Mouse (Mus musculus) large intestine, adult 2 months (tissue): ENCODE results near the gene Psmd13. TPM values are rescaled to one million over a fixed set of nuclear protein-coding genes. Genes with fewer than 3 reads are reported as not detected.

Experiments
- DNase-seq: peaks from one replicate; pipeline ENCODE4 v3.0.0-alpha.2; 2012; ENCODE audit warnings: low read depth, low spot score
- WGBS: fragments of 180-500 bp; shearing (Covaris S2); methylation state at CpG from one replicate; pipeline ENCODE4 v1.1.7; 2018; 5-methylcytosine and 5-hydroxymethylcytosine counted together
- polyA plus RNA-seq: library from polyadenylated mRNA; depleted of rRNA; stranded (reverse); fragments of >200 nt; gene quantifications from 2 replicates; pipeline ENCODE4 v1.2.3, GENCODE M21; 2012; rRNA removed

The Psmd13 gene
- polyA plus RNA-seq, 1 experiment, result 79.6 TPM

GRCm38 (mm10) chr7:140939669-140940171, 58.0 kb downstream of the Psmd13 start:
- DNase-seq, result no peak
- 25% methylated on average over 7 of the region's 8 CpGs for WGBS

- WGBS, result 1% methylated on average over 33 of the region's 33 CpGs
- no peak for DNase-seq
These were observed 59.7 kb downstream of the Psmd13 start, which contains the start of gene Pgghg for GRCm38 (mm10) chr7:140941222-140942051. Gene Pgghg (plus strand): TSS chr7:140941391.

GRCm38 (mm10) chr7:140942341-140942740, 60.6 kb downstream of the Psmd13 start:
- 19% methylated on average over 9 of the region's 9 CpGs for WGBS
- DNase-seq, result no peak

- DNase-seq, result no peak
- WGBS, result 87% methylated on average over 10 of the region's 10 CpGs
These were observed 61.0 kb downstream of the Psmd13 start for GRCm38 (mm10) chr7:140942811-140943210.

GRCm38 (mm10) chr7:140943356-140943755, 61.6 kb downstream of the Psmd13 start:
- DNase-seq, result no peak

GRCm38 (mm10) chr7:140944236-140944635, 62.5 kb downstream of the Psmd13 start:
- WGBS, result 87% methylated on average over 7 of the region's 7 CpGs
- DNase-seq, result no peak

More at GRCm38 (mm10) chr7:140943356-140943755, 61.6 kb downstream of the Psmd13 start:
- 48% methylated on average over 4 of the region's 4 CpGs for WGBS

GRCm38 (mm10) chr7:140945247-140945646, 63.5 kb downstream of the Psmd13 start:
- 91% methylated on average over 5 of the region's 5 CpGs for WGBS
- no peak for DNase-seq

- 91% methylated on average over 10 of the region's 10 CpGs for WGBS
- no peak for DNase-seq
These were observed 64.5 kb downstream of the Psmd13 start for GRCm38 (mm10) chr7:140946311-140946710.

GRCm38 (mm10) chr7:140946980-140947379, 65.2 kb downstream of the Psmd13 start:
- 60% methylated on average over 7 of the region's 7 CpGs for WGBS

GRCm38 (mm10) chr7:140948161-140948560, 66.4 kb downstream of the Psmd13 start:
- WGBS, result 78% methylated on average over 8 of the region's 8 CpGs
- DNase-seq, result no peak

More at GRCm38 (mm10) chr7:140946980-140947379, 65.2 kb downstream of the Psmd13 start:
- DNase-seq, result no peak

Other genes starting within 250 kb of the Psmd13 start
- gene Olfr53, start 235.5 kb upstream of the Psmd13 start, polyA plus RNA-seq, result not detected in 2 replicates
- gene Olfr539, start 222.0 kb upstream of the Psmd13 start, polyA plus RNA-seq, result not detected in 2 replicates
- gene Olfr45, start 200.0 kb upstream of the Psmd13 start, polyA plus RNA-seq, result not detected in 2 replicates
- gene Olfr541, start 184.7 kb upstream of the Psmd13 start, polyA plus RNA-seq, result not detected in 2 replicates
- 0.75 and 1.4 TPM in 2 replicates for gene Cyp2e1, start 118.2 kb upstream of the Psmd13 start, polyA plus RNA-seq
- not detected in 2 replicates for gene Syce1, start 94.1 kb upstream of the Psmd13 start, polyA plus RNA-seq
- gene Zfp941, start 59.8 kb upstream of the Psmd13 start, polyA plus RNA-seq, result 0.15 and 0.20 TPM in 2 replicates
- 47.2 and 49.4 TPM in 2 replicates for gene Urah, start 47.0 kb upstream of the Psmd13 start, polyA plus RNA-seq
- not detected in 2 replicates for gene Scgb1c1, start 36.4 kb upstream of the Psmd13 start, polyA plus RNA-seq
- not detected in 2 replicates for gene Odf3, start 34.2 kb upstream of the Psmd13 start, polyA plus RNA-seq
- not detected in 2 replicates for gene Gm45785, start 25.6 kb upstream of the Psmd13 start, polyA plus RNA-seq
- 93.2 and 103 TPM in 2 replicates for gene Ric8a, start 25.0 kb upstream of the Psmd13 start, polyA plus RNA-seq
- gene Bet1l, start 24.4 kb upstream of the Psmd13 start, polyA plus RNA-seq, result 22.0 and 22.5 TPM in 2 replicates
- gene Sirt3, start 341 bp downstream of the Psmd13 start, polyA plus RNA-seq, result 18.4 and 23.3 TPM in 2 replicates
- 3.4 and 4.4 TPM in 2 replicates for gene Cox8b, start 18.5 kb downstream of the Psmd13 start, polyA plus RNA-seq
- 93.6 and 138 TPM in 2 replicates for gene Nlrp6, start 38.9 kb downstream of the Psmd13 start, polyA plus RNA-seq
- 20.5 and 23.1 TPM in 2 replicates for gene Pgghg, start 59.4 kb downstream of the Psmd13 start, polyA plus RNA-seq
- gene Ifitm5, start 68.3 kb downstream of the Psmd13 start, polyA plus RNA-seq, result 0.86 and 0.95 TPM in 2 replicates
- gene Gm45717, start 74.0 kb downstream of the Psmd13 start, polyA plus RNA-seq, result not detected in 2 replicates
- 596 and 675 TPM in 2 replicates for gene Ifitm2, start 74.0 kb downstream of the Psmd13 start, polyA plus RNA-seq
- 138 and 161 TPM in 2 replicates for gene Ifitm1, start 85.3 kb downstream of the Psmd13 start, polyA plus RNA-seq
- 306 and 461 TPM in 2 replicates for gene Ifitm3, start 128.8 kb downstream of the Psmd13 start, polyA plus RNA-seq
- gene Ifitm6, start 136.0 kb downstream of the Psmd13 start, polyA plus RNA-seq, result 6.3 and 8.3 TPM in 2 replicates
- not detected in 2 replicates for gene Gm17387, start 147.2 kb downstream of the Psmd13 start, polyA plus RNA-seq
- 15.8 and 22.3 TPM in 2 replicates for gene B4galnt4, start 179.1 kb downstream of the Psmd13 start, polyA plus RNA-seq
- 101 and 143 TPM in 2 replicates for gene Pkp3, start 196.2 kb downstream of the Psmd13 start, polyA plus RNA-seq
- 41.3 and 41.8 TPM in 2 replicates for gene Sigirr, start 218.6 kb downstream of the Psmd13 start, polyA plus RNA-seq
- 143 and 205 TPM in 2 replicates for gene Ano9, start 235.8 kb downstream of the Psmd13 start, polyA plus RNA-seq
- 23.6 and 28.1 TPM in 2 replicates for gene Ptdss2, start 240.4 kb downstream of the Psmd13 start, polyA plus RNA-seq